Mouse (Mus musculus) telencephalon, adult 2 months (tissue): ENCODE results near the gene Abcg4.
"Not testable (repeated sequence)": the region's sequence is repeated elsewhere in the genome, so short reads cannot be mapped to it uniquely, and the experiment has no call there.

ENCODE experiments used
- DNase-seq: peaks from one replicate; pipeline ENCODE4 v3.0.0-alpha.2; 2011; ENCODE audit warnings: low read depth, low spot score

The Abcg4 gene

GRCm38 (mm10) chr9:44288076-44288958 lies at the start of gene Abcg4:
Gene Abcg4 (minus strand): TSS chr9:44288615.
- DNase-seq: no peak

DNA sequence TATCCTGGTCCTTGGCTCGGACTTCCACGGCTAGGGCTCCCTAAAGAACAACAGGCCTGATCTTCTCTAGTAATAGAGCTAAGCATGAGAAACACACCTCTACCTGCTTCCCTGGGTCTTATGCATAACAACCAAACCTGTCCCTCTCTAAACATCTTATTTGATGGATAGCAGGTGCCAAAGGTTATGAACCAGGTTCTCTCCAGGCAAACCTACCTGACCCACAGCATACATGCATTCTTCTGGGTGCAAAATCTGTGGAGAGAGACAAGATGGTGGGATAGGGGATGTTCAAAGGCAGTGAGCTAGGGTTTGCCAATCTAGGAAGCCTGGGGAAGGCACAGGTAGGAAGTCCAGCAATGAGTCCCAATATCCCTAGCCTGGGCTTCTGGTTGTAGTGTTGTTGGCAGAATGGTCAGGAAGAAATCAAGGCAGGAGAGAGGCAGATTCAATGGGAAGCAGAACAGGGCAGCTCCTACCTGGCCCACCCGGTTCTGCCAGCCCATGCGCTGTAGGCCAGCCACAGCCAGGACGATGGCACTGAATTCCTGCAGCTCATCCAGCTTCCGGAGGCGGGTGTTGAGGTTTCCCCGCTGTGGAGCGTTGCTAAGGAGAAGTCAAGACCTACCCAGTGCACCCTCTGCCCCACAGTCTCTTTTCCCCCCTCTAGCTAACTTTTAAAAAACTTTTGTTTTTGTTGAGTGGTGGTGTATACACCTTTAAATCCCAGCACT lies 49.2 kb upstream of the Abcg4 start:
- DNase-seq: no peak

DNA sequence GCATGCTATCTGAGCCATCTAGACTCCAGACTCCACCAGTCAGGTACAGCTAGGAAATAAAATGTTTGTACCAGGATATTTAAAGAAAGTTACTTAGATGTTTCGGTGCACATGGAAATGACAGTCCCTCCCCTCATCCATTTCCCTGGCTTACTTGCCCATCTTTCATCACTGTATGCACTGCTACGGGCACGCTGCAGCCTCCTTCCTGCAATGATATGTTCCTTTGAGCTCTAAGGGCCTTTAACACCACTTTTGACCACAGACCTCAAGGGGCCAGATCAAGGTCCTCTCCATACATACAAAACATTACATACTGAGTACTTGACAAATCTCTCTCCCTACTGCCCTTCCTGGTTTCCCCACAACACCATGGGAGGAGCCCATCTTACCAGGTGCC lies 48.5 kb upstream of the Abcg4 start:
- no peak for DNase-seq

DNA sequence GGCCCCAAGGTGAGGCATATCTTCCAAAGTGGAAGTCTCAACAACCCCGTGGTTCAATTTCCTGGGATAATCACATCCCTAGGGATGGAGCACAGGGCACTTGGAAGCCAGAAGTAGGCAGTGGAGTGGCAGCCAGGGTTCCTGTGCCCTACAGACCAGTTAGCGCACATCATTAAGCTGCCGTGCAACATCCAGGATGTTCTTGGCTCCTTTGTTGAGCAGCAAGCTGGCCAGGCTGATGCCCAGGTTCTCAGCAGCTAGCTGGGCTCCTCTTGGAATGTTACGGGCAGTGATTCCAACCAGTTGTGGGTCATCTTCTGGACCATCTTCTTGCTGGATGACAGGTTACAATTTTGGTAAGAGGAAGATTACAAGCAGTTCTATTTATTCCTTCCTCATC lies 48.1 kb upstream of the Abcg4 start:
- not testable (repeated sequence) for DNase-seq

DNA sequence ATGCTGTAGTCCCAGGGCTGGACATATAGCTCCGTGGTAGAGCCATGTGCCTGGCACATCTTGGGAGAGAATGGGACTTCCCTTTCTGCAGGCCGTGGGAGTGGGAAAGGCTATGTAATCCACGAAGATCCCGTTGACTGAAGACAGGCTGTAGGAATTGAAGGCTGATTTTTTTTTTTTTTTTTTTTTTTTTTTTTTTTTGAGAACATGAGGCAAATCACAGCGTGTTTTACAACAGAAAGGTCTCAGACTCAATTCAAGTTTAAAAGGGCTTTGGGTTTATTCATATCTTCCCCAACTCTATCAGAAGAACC lies 47.6 kb upstream of the Abcg4 start:
- no peak for DNase-seq

DNA sequence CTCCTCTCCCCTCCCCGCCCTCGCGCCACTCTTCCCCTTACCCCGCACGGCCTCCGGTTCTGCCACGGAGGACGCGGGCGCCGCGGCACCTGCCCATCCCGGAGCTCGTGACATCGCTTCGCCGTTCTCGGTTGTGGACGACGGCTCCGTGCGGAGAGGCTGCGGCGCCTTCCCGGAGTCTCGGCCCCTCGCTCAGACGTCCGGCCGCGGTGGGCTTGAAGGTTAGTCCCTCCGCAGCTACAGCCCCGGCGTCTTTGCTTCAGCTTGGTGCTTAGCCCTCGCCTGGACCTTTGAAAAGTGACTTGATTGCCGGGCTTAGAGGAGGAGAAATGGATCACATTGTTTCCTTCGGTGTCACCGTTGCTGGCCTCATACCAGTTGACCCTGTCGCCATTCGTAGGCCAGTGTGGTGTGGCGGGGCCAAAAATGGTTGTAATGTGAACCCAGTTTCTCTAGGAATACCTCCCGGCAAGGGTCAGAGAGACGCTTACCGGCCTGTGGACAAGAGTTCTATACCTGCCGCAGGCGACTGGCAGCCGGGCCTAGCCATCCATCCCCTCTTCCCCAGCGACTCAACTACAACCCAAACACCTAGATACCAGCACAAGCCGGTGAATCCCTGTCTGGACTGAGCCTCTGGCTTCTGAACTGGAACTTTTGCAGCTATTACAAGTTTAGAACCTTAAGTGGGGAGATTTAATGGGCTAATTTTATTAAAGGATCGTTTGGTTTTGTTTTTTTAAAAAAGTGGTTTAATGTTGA lies 47.1 kb upstream of the Abcg4 start:
- no peak for DNase-seq

DNA sequence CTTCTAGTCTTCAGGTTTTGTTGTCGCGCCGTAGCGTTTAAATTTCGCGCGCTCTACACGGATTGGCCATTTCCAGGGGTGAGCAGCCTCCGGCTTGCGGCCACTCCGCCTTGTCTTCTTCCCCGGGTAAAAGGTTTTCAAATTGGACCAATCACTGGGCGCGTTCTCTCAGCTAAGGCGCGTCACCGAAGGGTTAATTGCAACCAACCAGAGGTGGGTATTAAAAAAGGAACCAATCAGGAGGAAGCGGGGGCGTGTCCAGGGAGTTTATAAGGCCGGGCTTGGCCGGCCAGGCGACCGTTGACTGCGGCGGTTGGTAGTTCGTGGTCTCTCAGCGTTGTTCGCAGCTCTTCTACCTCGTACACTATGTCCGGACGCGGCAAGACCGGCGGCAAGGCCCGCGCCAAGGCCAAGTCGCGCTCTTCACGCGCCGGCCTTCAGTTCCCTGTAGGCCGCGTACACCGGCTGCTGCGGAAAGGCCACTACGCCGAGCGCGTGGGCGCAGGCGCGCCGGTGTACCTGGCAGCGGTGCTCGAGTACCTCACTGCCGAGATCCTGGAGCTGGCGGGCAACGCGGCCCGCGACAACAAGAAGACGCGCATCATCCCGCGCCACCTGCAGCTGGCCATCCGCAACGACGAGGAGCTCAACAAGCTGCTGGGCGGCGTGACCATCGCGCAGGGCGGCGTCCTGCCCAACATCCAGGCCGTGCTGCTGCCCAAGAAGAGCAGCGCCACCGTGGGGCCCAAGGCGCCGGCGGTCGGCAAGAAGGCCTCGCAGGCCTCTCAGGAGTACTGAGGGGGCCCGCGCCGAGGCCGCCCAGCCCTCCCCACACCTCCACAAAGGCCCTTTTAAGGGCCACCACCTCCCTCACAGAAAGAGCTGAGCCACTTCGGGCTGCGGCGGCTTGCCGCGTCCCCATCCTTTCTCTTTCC lies 46.2 kb upstream of the Abcg4 start, which contains the start of gene H2afx:
Gene H2afx, plus strand, starts transcription at position 299 of the 935 bp plus-strand sequence.
- peak; percentile 100 for DNase-seq

- no peak for DNase-seq
Observed at GRCm38 (mm10) chr9:44332918-44333638, 44.7 kb upstream of the Abcg4 start.

DNA sequence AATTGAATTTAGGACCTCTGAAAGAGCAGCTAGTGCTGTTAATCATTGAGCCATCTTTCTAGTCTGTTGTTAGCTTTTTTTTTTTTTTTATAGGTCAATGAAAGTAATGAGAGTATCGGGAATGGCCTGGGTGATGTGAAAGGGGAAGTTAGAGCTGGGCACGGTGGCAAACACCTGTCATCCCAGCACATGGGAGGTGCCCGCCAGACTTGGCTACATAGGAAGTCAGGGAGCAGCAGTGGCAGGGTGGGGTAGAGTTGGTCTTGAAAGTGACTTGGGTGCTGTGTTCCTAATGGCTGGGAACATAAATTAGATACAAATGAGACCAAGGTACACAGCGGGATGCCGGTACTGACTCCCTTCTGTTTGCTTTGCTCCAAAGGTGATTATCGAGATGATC lies 42.3 kb upstream of the Abcg4 start:
- DNase-seq: no peak

- no peak for DNase-seq
Observed at GRCm38 (mm10) chr9:44327926-44328325, 39.5 kb upstream of the Abcg4 start.

GRCm38 (mm10) chr9:44327064-44327711 lies 38.8 kb upstream of the Abcg4 start:
- no peak for DNase-seq

DNA sequence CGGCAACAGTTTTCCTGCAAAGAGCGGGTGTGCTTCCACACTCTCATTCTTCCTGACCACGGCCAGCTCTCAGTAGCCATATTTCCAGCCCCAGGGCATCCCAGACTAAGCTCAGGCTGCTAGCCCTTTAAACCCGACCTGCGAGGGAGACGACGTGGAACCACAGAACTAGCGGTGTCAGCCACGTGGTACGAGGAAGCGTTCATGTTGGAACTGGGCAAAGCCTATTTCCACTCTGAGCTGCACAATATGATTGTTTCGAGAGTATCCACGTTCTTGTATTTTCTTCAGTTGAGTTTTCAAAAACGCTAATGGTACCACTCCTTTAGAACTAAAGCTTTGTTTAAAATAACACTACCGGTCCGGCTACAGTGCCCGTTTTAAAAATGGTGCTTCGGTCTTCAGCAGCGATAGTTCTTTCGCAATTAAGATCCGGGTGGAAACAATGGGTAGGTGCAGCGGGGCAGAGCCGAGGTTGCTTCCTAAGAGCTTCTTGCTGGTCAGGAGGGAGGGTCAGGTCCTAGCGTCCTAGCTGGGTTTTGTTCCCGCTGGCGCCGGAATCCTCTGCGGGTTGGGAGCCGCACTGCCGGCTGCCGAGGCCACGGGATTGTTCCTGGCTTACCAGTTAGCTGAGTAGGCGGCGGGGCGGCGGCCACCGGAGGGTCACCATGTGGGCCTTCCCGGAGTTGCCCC lies 38.1 kb upstream of the Abcg4 start:
- DNase-seq: peak; percentile 96

DNA sequence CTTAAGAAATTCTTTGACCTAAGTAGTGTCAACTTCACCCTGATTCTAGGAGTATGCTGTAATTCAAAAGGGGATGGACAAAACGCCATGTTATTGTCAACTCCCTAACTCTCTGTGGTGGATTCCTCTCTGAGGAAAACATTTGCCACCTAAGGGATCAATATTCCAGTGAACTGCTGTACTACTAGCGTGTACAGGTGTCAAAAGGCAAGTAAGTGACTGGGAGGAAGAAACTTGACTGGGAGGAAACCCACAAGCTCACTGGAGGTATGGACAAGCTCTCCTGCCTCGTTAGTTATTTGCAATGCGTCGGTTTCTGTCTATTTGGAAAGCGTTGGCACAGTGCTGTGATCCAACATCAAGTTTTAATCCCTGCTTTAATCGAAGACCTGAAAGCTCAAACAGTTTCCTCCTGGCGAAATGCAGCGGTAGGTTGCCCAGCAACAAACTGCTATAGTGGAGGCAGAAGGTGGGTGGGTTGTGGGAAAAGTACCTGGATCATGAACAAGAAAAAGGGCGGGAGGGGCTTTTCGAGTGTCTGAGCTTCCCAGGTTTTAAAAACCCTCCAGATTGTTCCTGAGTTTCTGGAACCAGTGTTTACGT lies 37.5 kb upstream of the Abcg4 start, which contains the start of gene Dpagt1:
Gene Dpagt1, plus strand, starts transcription at position 252 of the 603 bp plus-strand sequence.
- peak; percentile 83 for DNase-seq

DNA sequence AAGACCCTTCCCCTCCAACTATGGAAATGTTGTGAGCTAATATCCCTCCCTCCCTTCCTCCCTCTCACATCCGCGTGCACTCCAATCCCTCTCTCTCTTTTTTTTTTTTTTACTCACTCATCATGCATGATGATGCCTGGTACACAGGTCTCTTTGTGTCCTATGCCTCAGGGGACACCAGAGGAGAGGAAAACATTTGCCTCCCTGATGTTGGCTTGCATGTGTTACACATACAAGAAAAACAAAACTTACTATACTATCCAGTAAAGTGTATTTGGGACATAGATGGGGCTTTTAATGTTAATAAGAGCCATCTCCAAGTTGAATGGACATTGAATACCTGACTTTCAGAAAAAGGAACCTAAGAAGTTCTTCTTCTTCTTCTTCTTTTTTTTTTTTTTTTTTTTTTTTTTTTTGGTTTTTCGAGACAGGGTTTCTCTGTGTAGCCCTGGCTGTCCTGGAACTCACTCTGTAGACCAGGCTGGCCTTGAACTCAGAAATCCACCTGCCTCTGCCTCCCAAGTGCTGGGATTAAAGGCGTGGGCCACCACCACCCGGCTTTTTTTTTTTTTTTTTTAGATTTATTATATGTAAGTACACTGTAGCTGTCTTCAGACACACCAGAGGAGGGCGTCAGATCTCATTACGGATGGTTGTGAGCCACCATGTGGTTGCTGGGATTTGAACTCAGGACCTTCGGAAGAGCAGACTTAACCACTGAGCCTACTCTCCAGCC lies 36.8 kb upstream of the Abcg4 start:
- DNase-seq: not testable (repeated sequence)

DNA sequence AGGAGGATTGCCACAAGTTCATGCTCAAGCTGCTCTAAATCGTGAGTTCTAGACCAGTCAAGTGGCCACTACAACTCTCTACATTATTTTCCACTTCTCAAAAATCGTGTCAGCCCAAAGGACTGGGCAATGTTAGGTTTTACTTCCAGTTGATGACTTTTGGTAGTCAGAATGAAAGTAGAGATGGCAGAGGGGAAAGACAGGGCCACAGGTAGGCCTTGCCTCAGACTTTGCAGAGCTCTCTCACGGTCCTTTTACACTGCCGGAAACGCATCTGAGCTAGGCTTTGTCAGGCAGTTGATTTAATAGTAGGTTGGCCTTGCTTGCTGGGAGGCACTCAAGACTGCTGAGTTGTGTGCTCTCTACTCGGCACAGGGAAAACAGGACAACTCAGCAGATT lies 35.7 kb upstream of the Abcg4 start:
- no peak for DNase-seq

GRCm38 (mm10) chr9:44323656-44324055 lies 35.2 kb upstream of the Abcg4 start:
- not testable (repeated sequence) for DNase-seq

DNA sequence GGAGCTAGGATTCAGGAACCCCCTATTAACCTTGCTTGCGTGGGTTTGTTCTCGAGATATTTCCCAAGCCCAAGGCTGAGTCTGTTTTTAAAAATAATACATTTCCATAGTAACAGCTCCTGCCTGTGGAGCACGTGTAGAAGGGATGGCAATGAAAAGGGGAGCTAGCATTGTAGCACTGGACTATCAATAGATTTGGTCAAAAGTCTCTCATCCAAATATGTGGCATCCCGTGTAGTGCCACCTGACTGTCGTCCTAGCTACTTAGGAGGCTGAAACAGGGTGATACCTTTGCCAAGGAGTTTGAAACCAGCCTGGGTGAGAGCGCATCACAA lies 32.4 kb upstream of the Abcg4 start:
- peak; percentile 80 for DNase-seq
